Mouse (Mus musculus) gastrocnemius, adult 18-20 months (tissue): Measurements from ENCODE around the gene Ybx3. TPM values are rescaled to one million over a fixed set of nuclear protein-coding genes. Genes with fewer than 3 reads are reported as not detected.
A peak's percentile ranks its signal among the peaks of the same experiment; 100 is the strongest.

Experiments used
- DNase-seq: peaks from one replicate; pipeline ENCODE4 v3.0.0; 2021; ENCODE audit warnings: low spot score
- long read RNA-seq, 2 experiments: library from polyadenylated mRNA; stranded (forward); transcript quantifications; one replicate each; pipeline ENCODE4 v2.0.0; 2021
- total RNA-seq, 2 experiments: library from RNA; stranded (reverse); gene quantifications; 2 replicates each; pipeline ENCODE4 v1.2.3; 2021

Ybx3 gene
- total RNA-seq = 1,000 to 10,000 TPM; 2,006 to 2,015 TPM
- long read RNA-seq, experiment 1, transcript Ybx3-203 (3 exons, 1,035 nt) = minor isoform, 8 of 4,235 reads
- long read RNA-seq, experiment 1, transcript Ybx3-201 (10 exons, 1,853 nt) = minor isoform, 479 of 4,235 reads
- long read RNA-seq, experiment 1, transcript Ybx3-202 (9 exons, 1,684 nt) = major isoform, 3,217 of 4,235 reads
- long read RNA-seq, experiment 1, partial matches to known transcripts = 84 of 4,235 reads
- long read RNA-seq, experiment 1, other reads (novel, unspliced or antisense) = 447 of 4,235 reads
- long read RNA-seq, experiment 2, transcript Ybx3-201 (10 exons, 1,853 nt) = minor isoform, 493 of 3,997 reads
- long read RNA-seq, experiment 2, transcript Ybx3-202 (9 exons, 1,684 nt) = major isoform, 2,969 of 3,997 reads
- long read RNA-seq, experiment 2, transcript Ybx3-203 (3 exons, 1,035 nt) = minor isoform, 8 of 3,997 reads
- long read RNA-seq, experiment 2, partial matches to known transcripts = 62 of 3,997 reads
- long read RNA-seq, experiment 2, other reads (novel, unspliced or antisense) = 465 of 3,997 reads

GRCm38 (mm10) chr6:131388040-131389021, at the start of gene Ybx3:
Gene Ybx3 (minus strand): TSS chr6:131388476.
- peak; percentile 87 for DNase-seq

DNA sequence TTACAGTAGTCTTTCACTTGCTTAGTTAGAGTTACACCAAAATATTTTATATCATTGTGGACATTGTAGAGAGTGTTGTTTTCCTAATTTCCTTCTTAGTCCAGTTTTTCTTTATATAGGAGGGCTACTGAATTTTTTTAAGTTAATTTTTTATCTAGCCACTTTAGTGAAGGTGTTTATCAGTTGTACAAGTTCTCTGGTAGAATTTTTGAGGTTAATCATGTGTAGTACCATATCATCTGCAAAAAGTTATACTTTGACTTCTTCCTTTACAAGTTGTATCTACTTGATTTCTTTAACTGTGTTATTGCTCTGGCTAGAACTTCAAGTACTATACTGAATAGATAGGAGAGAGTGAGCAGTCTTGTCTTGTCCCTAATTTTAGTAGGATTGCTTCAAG, 48.4 kb upstream of the Ybx3 start:
- no peak for DNase-seq

DNA sequence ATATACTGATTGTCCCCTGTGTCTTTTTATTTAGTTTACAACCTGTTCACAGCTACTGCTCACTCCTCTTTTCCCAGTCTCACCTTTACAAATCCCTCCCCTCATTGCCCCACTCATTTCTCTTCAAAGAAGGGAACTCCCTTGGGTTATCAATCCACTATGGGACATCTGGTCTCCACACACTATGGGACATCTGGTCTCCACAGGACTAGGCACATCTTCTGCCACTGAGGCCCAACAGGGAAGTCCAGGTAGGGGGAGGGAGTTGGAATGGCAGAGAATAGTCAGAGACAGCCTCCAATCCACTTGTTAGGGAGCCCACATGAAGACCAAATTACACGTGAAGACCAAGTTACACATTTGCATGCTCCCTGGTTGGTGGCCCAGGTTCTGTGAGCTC, 45.8 kb upstream of the Ybx3 start:
- no peak for DNase-seq

DNA sequence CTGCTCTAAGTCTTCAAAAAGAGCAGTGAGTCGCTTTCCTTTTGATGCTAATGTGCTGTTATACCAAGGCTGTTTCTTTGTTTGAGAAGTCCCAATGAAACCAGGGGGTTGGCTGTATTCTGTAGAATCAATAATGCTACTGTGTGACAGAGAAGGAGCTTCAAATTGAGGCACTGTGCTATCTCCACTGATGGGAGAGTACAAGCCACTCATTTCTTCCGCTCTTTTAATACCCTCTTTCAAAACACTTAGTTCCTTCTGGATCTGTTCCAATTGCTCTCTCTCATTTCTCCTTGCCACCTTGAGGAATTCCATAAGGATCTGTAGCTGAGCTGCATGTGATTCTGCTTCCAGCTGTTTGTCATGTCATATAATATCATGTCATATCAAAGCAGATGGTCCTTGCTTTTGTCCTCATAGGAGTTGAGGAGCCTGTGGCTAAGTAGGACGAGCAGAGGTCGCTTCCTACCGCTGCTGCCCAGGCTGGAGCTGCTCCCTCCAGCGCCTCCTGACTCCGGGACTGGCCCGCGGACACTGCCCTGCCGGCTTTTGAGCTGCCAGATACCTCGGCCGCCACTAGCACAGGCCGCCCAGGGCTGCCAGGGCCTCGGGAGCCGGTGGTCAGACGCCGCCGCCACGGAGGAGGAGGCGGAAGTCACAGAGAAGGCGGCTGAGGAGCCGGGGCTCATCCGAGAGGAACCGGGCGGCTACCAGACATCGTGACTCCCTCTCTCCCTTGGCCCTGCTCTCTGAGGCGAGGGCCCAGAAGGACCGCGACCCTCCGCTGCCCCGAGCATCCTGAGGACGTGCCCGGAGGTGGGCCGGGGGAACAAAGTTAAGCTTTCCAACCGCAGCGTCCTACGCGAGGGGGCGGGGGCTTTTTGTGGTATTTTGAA, 45.1 kb upstream of the Ybx3 start:
- no peak for DNase-seq

DNA sequence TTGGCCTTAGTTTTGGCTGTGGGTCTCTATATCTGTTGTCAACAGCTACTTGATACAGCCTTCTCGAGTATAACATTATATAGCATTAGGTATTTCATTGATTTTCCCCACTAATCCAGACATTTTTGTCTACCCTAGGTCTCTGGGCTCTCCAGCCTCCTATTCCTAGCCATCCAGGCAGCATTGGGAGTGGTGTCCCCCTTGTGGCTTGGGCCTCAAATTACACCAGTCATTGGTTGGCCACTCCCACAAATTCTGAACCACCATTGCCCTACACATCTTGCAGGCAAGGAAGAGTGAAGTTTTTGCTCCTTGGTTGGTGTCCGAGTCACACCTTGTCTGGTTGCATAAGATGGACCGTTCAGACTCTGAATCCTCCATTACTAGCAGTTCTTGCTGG, 33.3 kb upstream of the Ybx3 start:
- peak; percentile 24 for DNase-seq

DNA sequence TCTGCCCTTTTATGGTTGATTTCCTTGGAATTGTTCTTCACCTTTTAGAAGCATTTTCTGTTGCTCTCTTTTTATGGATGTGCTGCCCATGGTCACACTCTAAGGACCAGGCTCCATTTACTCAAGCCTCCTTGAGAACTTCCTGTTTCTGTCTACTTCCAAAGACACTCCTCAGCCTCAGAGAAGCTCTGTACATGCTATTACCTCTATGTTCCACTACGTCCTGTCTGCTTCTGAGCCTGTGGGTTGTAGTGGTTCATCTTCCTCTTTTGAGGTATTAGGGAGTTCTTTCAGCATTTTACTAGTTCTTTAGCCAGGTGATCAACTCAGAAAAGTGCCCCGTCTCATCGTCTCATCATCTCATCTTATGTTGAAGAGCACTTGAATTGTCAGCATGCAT, 31.3 kb upstream of the Ybx3 start:
- no peak for DNase-seq

DNA sequence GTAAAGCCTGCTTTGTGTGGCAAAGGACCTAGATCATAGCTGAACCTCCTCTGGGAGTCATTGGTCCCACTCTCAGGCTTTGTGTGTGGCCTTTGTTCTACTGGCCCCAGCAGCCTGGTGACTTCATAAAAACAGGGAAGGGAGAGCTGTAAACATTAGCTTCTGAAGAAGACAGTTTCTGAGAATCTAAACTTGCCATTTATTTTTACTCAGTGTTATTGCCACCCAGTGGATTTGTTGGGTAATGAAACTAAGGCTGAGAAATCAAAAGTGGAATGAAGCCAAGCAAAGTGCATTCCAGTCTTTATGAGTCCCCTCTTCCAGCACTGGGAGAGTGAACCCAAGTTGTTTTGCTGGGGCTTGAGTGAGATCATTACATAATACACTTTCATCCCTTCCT, 30.5 kb upstream of the Ybx3 start:
- DNase-seq = peak; percentile 75

DNA sequence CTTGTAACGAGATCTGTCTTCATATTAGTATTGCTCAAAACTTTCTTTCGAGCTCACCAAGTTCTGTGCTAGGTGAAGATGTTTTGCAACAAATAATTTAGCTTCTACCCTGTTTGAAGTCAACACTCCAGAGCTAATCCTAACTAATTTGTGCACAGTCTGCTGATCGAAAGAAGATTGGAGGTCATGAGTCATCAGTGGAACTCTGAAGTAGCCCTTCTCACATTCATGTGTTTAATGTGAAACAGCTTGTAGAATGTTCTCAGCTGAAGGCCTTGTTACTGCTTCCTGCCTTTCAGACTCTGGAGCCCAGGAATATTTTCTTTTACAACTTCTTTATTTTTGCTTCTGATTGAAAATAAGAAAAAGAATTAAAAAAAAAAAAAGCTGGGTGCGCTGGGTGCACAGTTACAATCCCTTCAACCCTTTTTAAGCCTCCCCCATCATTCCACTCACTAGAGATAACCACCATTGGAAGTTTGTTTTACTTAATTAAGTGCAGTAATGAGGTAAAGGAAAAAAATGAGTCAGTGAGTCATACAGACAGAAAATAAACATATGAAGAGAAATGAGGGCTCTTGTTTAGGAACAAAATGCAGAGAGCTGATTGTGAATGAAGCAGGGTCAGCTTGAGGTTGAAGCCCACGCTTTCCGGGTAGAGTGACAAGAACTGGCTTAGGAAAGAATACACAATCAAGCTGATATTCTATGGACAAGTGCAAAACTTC, 23.0 kb upstream of the Ybx3 start:
- DNase-seq = no peak

DNA sequence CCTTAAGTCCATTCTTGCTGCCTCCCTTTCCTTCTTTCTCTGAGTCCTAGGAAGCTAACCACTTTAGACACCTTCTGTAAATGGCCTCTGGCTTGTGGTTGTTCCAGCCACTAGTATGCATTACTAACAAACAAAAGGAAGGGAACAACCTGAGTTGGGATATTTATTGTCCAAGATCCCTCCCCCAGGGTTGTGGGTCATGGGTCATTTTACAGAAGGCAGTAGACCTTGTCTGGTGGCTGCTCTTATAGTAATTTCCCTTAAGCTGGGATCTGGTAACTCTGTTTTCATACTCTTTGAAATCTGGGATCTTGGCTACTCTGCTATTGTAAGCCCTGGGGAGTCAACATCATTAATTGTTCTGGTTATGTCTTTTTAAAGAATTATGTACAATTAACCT, 18.7 kb upstream of the Ybx3 start:
- no peak for DNase-seq

GRCm38 (mm10) chr6:131405896-131406295, 17.6 kb upstream of the Ybx3 start:
- no peak for DNase-seq

DNA sequence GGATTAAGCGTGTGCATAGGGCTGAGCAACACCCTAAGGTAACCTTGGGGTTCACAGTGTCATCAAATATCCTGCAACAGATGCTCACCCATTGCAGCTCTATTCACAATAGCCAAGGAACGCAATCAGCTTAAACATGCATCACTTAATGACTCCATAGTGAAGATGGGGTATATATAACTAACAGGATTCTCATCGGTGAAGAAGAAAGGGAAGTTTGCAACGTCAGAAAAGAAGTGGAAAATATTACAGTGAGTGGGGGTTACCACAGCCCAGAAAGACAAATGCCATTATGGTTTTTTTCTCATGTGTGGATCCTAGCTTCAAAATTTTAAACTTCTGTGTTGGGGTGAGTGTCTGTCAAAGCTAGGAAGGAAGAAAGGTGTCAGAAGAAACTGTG, 16.9 kb upstream of the Ybx3 start:
- no peak for DNase-seq

DNA sequence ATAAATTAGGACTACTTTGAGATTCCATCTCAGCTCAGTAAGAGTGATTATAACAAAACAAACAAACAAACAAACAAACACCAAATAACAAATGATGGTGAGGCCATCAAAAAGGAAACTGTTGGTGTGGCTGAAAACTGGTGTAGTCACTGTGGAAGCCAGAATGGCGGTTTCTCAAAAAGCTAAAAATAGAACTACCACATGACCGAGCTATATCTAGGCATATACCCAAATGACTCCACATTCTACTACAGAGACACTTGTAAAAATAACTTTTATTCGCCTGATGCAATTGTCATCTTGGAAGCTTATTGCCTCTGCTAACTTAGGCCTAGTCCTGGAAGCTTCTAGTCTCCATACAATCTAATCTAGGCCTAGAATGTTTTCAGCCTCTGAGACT, 16.0 kb upstream of the Ybx3 start:
- DNase-seq = no peak

DNA sequence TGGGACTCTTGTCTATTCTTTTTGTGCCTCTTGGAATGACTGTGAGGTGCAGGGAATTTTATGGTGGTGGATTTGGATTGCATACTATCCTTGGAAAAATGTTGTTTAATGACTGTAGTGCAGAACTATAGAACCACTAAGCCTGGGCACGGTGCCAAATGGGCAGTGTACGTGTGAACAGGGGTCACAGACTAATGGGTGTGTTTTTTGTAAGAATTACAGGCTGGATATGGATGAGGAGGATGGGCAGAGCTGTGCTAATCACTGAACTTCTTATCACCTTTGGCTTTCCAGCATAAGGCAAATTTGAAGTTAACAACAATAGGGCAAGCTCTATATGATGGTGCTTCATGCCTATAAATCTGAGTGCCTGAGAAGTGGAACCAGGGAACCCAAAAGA, 14.8 kb upstream of the Ybx3 start:
- no peak for DNase-seq

- no peak for DNase-seq
Measured at GRCm38 (mm10) chr6:131402606-131403005, 14.3 kb upstream of the Ybx3 start.

DNA sequence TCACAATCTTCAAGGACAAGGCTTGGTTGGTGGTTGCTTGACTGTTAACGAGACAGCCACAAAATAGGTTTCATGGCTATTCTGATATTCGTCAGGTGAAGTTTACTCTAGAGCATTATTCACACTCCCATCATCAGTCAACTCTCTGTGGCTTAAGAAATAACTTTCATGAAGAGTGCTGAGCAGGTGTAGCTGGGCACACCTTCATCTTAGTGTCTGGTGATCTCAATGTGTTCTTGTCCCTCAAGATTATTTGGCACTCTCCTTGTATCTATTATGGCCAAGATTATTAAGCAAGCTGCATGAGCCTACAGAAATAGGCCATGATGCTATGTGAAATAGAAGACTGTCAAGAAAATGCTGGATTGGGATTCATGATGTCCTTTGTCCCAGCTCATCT, 13.0 kb upstream of the Ybx3 start:
- no peak for DNase-seq

- DNase-seq = no peak
Measured at GRCm38 (mm10) chr6:131396650-131397049, 8.4 kb upstream of the Ybx3 start.

GRCm38 (mm10) chr6:131393873-131394660, 5.8 kb upstream of the Ybx3 start:
- DNase-seq = no peak

- DNase-seq = peak; percentile 89
Measured at GRCm38 (mm10) chr6:131387221-131388039, 846 bp downstream of the Ybx3 start.
